Mouse (Mus musculus): ENCODE measurements around the gene Rusc1. TPM values are rescaled to one million over a fixed set of nuclear protein-coding genes. Genes with fewer than 3 reads are reported as not detected.

Rusc1 gene
- total and polyA plus RNA-seq, 3 experiments = 40.8 to 58.9 TPM; not detected in 1

- TF ChIP-seq TAL1 (IDR thresholded peaks at IDR 0.05; ENCODE audit: low read length) (no peak), USF1 (IDR thresholded peaks at IDR 0.05; ENCODE audit: low read depth, low read length) (peak; percentile 66), SIN3A (IDR thresholded peaks at IDR 0.05; ENCODE audit: low read length) (peak; percentile 99), SMC3 (IDR thresholded peaks at IDR 0.05; ENCODE audit: low read depth, low read length) (peak; percentile 88)
These were observed 5.6 kb downstream of the Rusc1 start (continued) for GRCm38 (mm10) chr3:89087338-89088110.

DNA sequence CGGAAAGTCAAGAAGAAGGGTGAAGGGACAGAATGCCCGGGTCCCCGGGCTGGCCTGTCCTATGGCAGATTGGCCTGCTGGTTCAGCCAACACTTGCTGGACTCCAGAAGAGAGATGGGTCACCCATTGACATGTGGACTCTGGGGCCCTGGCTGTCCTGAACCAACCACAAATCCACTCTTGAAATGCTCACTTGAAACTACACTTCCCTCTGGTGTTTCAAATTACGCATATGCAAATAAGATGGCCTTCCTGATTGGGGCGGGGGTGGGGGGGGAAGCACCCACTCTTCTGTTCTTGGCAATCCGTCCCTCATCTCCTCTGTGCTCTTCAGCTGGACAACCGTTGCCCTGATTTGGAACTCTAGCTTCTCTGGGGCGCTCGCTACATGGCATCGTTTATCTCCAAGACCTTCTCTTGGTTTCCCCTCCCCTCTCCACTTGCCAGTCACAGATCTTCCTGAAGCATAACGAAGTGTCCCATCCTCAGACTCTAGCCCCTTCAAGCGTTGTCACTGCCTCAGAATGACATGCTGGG is 8.4 kb downstream of the Rusc1 start:
- DNase-seq (ENCODE audit: low read depth, low spot score) = no peak
- Histone ChIP-seq H3K9me3 (replicated peaks; ENCODE audit: insufficient read depth, low read length) (no peaks in the 10 kb centered on the region), H3K4me3 (ENCODE audit: control insufficient read depth in 1 of 2, insufficient read depth in 1 of 2, low read depth in 2 of 2, low read length in 2 of 2) (no peak overlapping the region), H3K9ac (ENCODE audit: control insufficient read depth, low read depth, low read length, poor library complexity, severe bottlenecking) (no peak overlapping the region), H3K36me3 (ENCODE audit: control insufficient read depth in 1 of 2, insufficient read depth in 2 of 2, low read length in 2 of 2) (peaks cover 0 to 11% of the 10 kb centered on the region in 2 experiments; a peak in 2 of 4 replicates), H3K4me1 (ENCODE audit: control insufficient read depth in 1 of 2, insufficient read depth in 2 of 2, low read length in 2 of 2) (peaks cover 3 to 22% of the 10 kb centered on the region in 2 experiments; a peak in 3 of 4 replicates), H3K79me2 (ENCODE audit: control insufficient read depth, insufficient read depth, low read length, poor library complexity) (peaks cover 2% of the 10 kb centered on the region), H3K27me3 (ENCODE audit: control insufficient read depth in 1 of 2, insufficient read depth in 2 of 2, low read length in 2 of 2) (no peaks in the 10 kb centered on the region), H3K27ac (ENCODE audit: control insufficient read depth, low read depth, low read length) (no peak overlapping the region)
- TF ChIP-seq GABPA (IDR thresholded peaks at IDR 0.05; ENCODE audit: low read depth, low read length) = no peak
- TF ChIP-seq MAZ (IDR thresholded peaks at IDR 0.05; ENCODE audit: low read depth, low read length) = no peak
- TF ChIP-seq CHD2 (IDR thresholded peaks at IDR 0.05; ENCODE audit: low read length) = no peak
- no peak for TF ChIP-seq CHD1 (IDR thresholded peaks at IDR 0.05; ENCODE audit: low read depth, low read length)
- no peak for TF ChIP-seq SMC3 (IDR thresholded peaks at IDR 0.05; ENCODE audit: low read depth, low read length)
- no peak for TF ChIP-seq MEF2A (IDR thresholded peaks at IDR 0.05; ENCODE audit: extremely low read depth, insufficient replicate concordance, low read depth, low read length, poor library complexity, severe bottlenecking)
- TF ChIP-seq POLR2AphosphoS2 (IDR thresholded peaks at IDR 0.05; ENCODE audit: low read length) = no peak
- TF ChIP-seq ZKSCAN1 (IDR thresholded peaks at IDR 0.05; ENCODE audit: low read depth, low read length) = no peak
- no peak for TF ChIP-seq MAFK (IDR thresholded peaks at IDR 0.05; ENCODE audit: borderline replicate concordance, low read depth, low read length)
- TF ChIP-seq SIN3A (IDR thresholded peaks at IDR 0.05; ENCODE audit: low read length) = no peak

DNA sequence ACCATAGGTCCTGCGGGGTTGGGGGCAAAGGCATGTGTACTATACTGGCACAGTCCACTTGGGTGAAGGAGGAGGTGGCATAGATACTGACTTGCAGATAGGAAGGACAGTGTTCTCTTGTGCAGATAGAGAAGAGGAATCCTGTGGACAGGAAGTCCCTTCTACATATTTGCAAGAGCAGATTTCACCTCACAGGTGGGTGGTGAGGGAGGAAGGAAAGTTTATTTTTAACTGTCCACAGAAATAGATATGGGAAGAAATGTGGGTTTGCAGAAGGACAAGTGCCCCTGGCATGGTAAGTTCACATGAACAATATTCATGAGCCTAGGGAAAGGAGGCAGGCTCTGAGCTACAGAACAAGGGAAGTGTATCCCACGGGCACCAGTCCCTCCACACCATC is 9.0 kb downstream of the Rusc1 start:
- peaks cover 1% of the 10 kb centered on the region for H3K79me2 ChIP-seq (ENCODE audit: control insufficient read depth, insufficient read depth, low read length, poor library complexity)
- no peaks in the 10 kb centered on the region for H3K27me3 ChIP-seq (ENCODE audit: control insufficient read depth in 1 of 2, insufficient read depth in 2 of 2, low read length in 2 of 2)
- H3K36me3 ChIP-seq (ENCODE audit: control insufficient read depth in 1 of 2, insufficient read depth in 2 of 2, low read length in 2 of 2) = peaks cover 4 to 11% of the 10 kb centered on the region in 2 experiments
- H3K27ac ChIP-seq (ENCODE audit: control insufficient read depth, low read depth, low read length) = no peak overlapping the region
- DNase-seq (ENCODE audit: low read depth, low spot score) = no peak
- TF ChIP-seq MAZ (IDR thresholded peaks at IDR 0.05; ENCODE audit: low read depth, low read length) (no peak), MYB (IDR thresholded peaks at IDR 0.05; ENCODE audit: low read depth, low read length) (no peak), MAX (IDR thresholded peaks at IDR 0.05; ENCODE audit: low read length) (no peak), KAT2A (conservative IDR thresholded peaks at IDR 0.05; ENCODE audit: low read depth, low read length) (no peak), EP300 (IDR thresholded peaks at IDR 0.05; ENCODE audit: low read depth in 1 of 2, low read length in 2 of 2) (no peak)
- peaks cover under 1 to 20% of the 10 kb centered on the region in 2 experiments; a peak in 3 of 4 replicates for H3K4me1 ChIP-seq (ENCODE audit: control insufficient read depth in 1 of 2, insufficient read depth in 2 of 2, low read length in 2 of 2)
- no peak overlapping the region for H3K9ac ChIP-seq (ENCODE audit: control insufficient read depth, low read depth, low read length, poor library complexity, severe bottlenecking)
- H3K9me3 ChIP-seq (replicated peaks; ENCODE audit: insufficient read depth, low read length) = no peaks in the 10 kb centered on the region
- H3K4me3 ChIP-seq (ENCODE audit: control insufficient read depth in 1 of 2, insufficient read depth in 1 of 2, low read depth in 2 of 2, low read length in 2 of 2) = no peak overlapping the region
